21 mouse cellular contexts compared by ENCODE assay signal in genomic region chr13:49639965-49640364, GRCm38 (mm10). TPM values are rescaled to one million over a fixed set of nuclear protein-coding genes. Genes with fewer than 3 reads are reported as not detected.
A peak's percentile ranks its signal among the peaks of the same experiment; 100 is the strongest.
DNase-seq lines count a peak whose midpoint lies in the region; ATAC-seq lines count a peak whose summit lies in the region.
"Had no signal": no experiment of that assay in that cellular context is flagged by ENCODE, and none has a peak within 500 bp of the region (broad histone marks: within the 10 kb centered on the region; RNA-seq: fewer than 3 reads in every experiment).

No protein-coding gene starts in this region.

- H3K9ac ChIP-seq in liver, embryonic 12.5 days, result peak overlapping the region; percentile 30; the same call in 1 of the 2 replicates
- no peak overlapping the region for H3K9ac ChIP-seq in liver, embryonic 16.5 days (ENCODE audit: low read depth, low read length)
- H3K9ac ChIP-seq: embryonic facial prominence, embryonic 12.5 days; forebrain, embryonic 13.5 days; forebrain, postnatal 0 days; heart, embryonic 13.5 days; hindbrain, embryonic 12.5 days had no signal

- H3K4me2 ChIP-seq in liver, embryonic 12.5 days, result peak overlapping the region; percentile 15; the same call in 1 of the 2 replicates
- no peak overlapping the region for H3K4me2 ChIP-seq in liver, embryonic 16.5 days (ENCODE audit: low read depth, low read length)
- H3K4me2 ChIP-seq: embryonic facial prominence, embryonic 12.5 days; forebrain, embryonic 13.5 days; heart, embryonic 13.5 days; hindbrain, embryonic 12.5 days had no signal

- ATAC-seq in liver, embryonic 12.5 days, result peak; percentile 98
- peak; percentile 89 for ATAC-seq in liver, embryonic 16.5 days (ENCODE audit: low read depth)
- ATAC-seq: forebrain, embryonic 13.5 days; forebrain, postnatal 0 days; hindbrain, embryonic 16.5 days had no signal

- H3K9me3 ChIP-seq in liver, embryonic 12.5 days (replicated peaks), result no peaks in the 10 kb centered on the region
- H3K9me3 ChIP-seq in liver, embryonic 16.5 days (replicated peaks; ENCODE audit: control insufficient read depth, low read length), result no peaks in the 10 kb centered on the region
- H3K9me3 ChIP-seq: embryonic facial prominence, embryonic 12.5 days; forebrain, embryonic 13.5 days; heart, embryonic 13.5 days; hindbrain, embryonic 12.5 days had no signal

- no peaks in the 10 kb centered on the region for H3K27me3 ChIP-seq in liver, embryonic 12.5 days (replicated peaks)
- H3K27me3 ChIP-seq in liver, embryonic 16.5 days (ENCODE audit: control insufficient read depth, insufficient read depth, low read depth, low read length), result no peaks in the 10 kb centered on the region
- H3K27me3 ChIP-seq: CH12.LX; embryonic facial prominence, embryonic 12.5 days; forebrain, embryonic 13.5 days; heart, embryonic 13.5 days; hindbrain, embryonic 12.5 days had no signal

- H3K4me1 ChIP-seq in liver, embryonic 12.5 days, result peaks cover 29% of the 10 kb centered on the region
- H3K4me1 ChIP-seq in liver, embryonic 16.5 days (ENCODE audit: control insufficient read depth, low read depth, low read length), result peaks cover 5% of the 10 kb centered on the region
- H3K4me1 ChIP-seq: embryonic facial prominence, embryonic 12.5 days; forebrain, embryonic 13.5 days; hindbrain, embryonic 12.5 days had no signal

- peak; percentile 59 for DNase-seq in c-Kit-positive CD71-positive TER-119-positive erythroid progenitor cells, embryonic 14.5 days (ENCODE audit: low spot score)
- no peak for DNase-seq in cerebellum, adult 8-10 months
- DNase-seq in left cerebral cortex, adult 18-20 months (ENCODE audit: low spot score in 2 of 2), result no peak
- no peak for DNase-seq in heart, adult 9 months (ENCODE audit: low spot score in 2 of 2)
- no peak for DNase-seq in thymus, postnatal 36 days
- DNase-seq: adrenal gland, adult 2 months; adrenal gland, postnatal 25 days; cerebellum, adult 9-10 months; cerebellum, postnatal 25 days; forebrain, postnatal 0 days; gastrocnemius, postnatal 14 days; heart, adult 2 months; heart, postnatal 4 days had no signal

- peak overlapping the region; percentile 80 for H3K27ac ChIP-seq in liver, embryonic 12.5 days
- H3K27ac ChIP-seq in liver, embryonic 16.5 days (ENCODE audit: low read length), result peak overlapping the region; percentile 36; the same call in 1 of the 2 replicates
- H3K27ac ChIP-seq: embryonic facial prominence, embryonic 12.5 days; forebrain, embryonic 13.5 days; heart, adult 2 months; heart, embryonic 13.5 days; hindbrain, embryonic 12.5 days had no signal

- WGBS in liver, embryonic 12.5 days (ENCODE audit: insufficient replicate concordance), result 38% methylated on average over 2 of the region's 2 CpGs
- whole genome bisulfite sequencing in liver, embryonic 16.5 days (ENCODE audit: insufficient replicate concordance), result 30% methylated on average over 2 of the region's 2 CpGs

- H3K4me3 ChIP-seq in liver, embryonic 12.5 days, result no peak overlapping the region
- no peak overlapping the region for H3K4me3 ChIP-seq in liver, embryonic 16.5 days (ENCODE audit: low read depth, low read length)
- H3K4me3 ChIP-seq: embryonic facial prominence, embryonic 12.5 days; forebrain, embryonic 13.5 days; heart, adult 2 months; heart, embryonic 13.5 days; hindbrain, embryonic 12.5 days had no signal

- H3K36me3 ChIP-seq in liver, embryonic 12.5 days, result peaks cover 50% of the 10 kb centered on the region
- no peaks in the 10 kb centered on the region for H3K36me3 ChIP-seq in liver, embryonic 16.5 days (ENCODE audit: control insufficient read depth, insufficient read depth)
- H3K36me3 ChIP-seq: embryonic facial prominence, embryonic 12.5 days; hindbrain, embryonic 12.5 days had no signal

RNA-seq across cellular contexts. Expression of gene Cenpp, which starts 12.6 kb away (rescaled TPM):
- polyA plus RNA-seq in liver, embryonic 12.5 days (2016; fragmentation: Nextera tagmentation; extraction: Ambion mirVana), result 30.2 and 33.4 TPM in 2 replicates
- 18.2 and 21.0 TPM in 2 replicates for polyA plus RNA-seq in liver, embryonic 16.5 days (2015; fragmentation: Nextera tagmentation; extraction: Ambion mirVana)
- total RNA-seq in left cerebral cortex, adult 18-20 months (2021), result 1 to 10 TPM in 1 of 2 experiments, under 1 TPM in 1; 0.79 to 1.2 TPM

RNA-seq across cellular contexts. Expression of gene Nol8, which starts 12.9 kb away (rescaled TPM):
- polyA plus RNA-seq in liver, embryonic 12.5 days (2016; fragmentation: Nextera tagmentation; extraction: Ambion mirVana), result 19.0 and 19.7 TPM in 2 replicates
- 5.4 and 5.5 TPM in 2 replicates for polyA plus RNA-seq in liver, embryonic 16.5 days (2015; fragmentation: Nextera tagmentation; extraction: Ambion mirVana)
- 10 to 100 TPM; 22.7 to 25.1 TPM for total RNA-seq in left cerebral cortex, adult 18-20 months (2021)

RNA-seq across cellular contexts. Expression of gene Ogn, which starts 32.1 kb away (rescaled TPM):
- 2.0 and 2.7 TPM in 2 replicates for polyA plus RNA-seq in liver, embryonic 12.5 days (2016; fragmentation: Nextera tagmentation; extraction: Ambion mirVana)
- polyA plus RNA-seq in liver, embryonic 16.5 days (2015; fragmentation: Nextera tagmentation; extraction: Ambion mirVana), result 2.5 and 4.1 TPM in 2 replicates
- total RNA-seq in left cerebral cortex, adult 18-20 months (2021), result 1 to 10 TPM; 8.6 to 9.9 TPM
- total RNA-seq: CH12.LX had no signal

RNA-seq across cellular contexts. Expression of gene Iars, which starts 41.9 kb away (rescaled TPM):
- polyA plus RNA-seq in liver, embryonic 12.5 days (2016; fragmentation: Nextera tagmentation; extraction: Ambion mirVana), result 94.1 and 94.9 TPM in 2 replicates
- polyA plus RNA-seq in liver, embryonic 16.5 days (2015; fragmentation: Nextera tagmentation; extraction: Ambion mirVana), result 48.3 and 50.2 TPM in 2 replicates
- total RNA-seq in left cerebral cortex, adult 18-20 months (2021), result 10 to 100 TPM; 62.0 to 67.9 TPM

RNA-seq across cellular contexts. Expression of gene Omd, which starts 57.7 kb away (rescaled TPM):
- 0.83 and 1.0 TPM in 2 replicates for polyA plus RNA-seq in liver, embryonic 12.5 days (2016; fragmentation: Nextera tagmentation; extraction: Ambion mirVana)
- polyA plus RNA-seq in liver, embryonic 16.5 days (2015; fragmentation: Nextera tagmentation; extraction: Ambion mirVana), result 0.39 and 0.67 TPM in 2 replicates
- total RNA-seq in left cerebral cortex, adult 18-20 months (2021), result 1 to 10 TPM; 2.2 to 2.4 TPM
- total RNA-seq: CH12.LX had no signal
